Mouse (Mus musculus) embryonic facial prominence, embryonic 11.5 days (tissue): Measurements from ENCODE around the gene Retreg3. TPM values are rescaled to one million over a fixed set of nuclear protein-coding genes. Genes with fewer than 3 reads are reported as not detected.

Source experiments
- ATAC-seq: fragments of 200-750 bp; cut with Nextera tagmentation; replicated peaks from 2 replicates; pipeline ENCODE4 v1.8.0; 2017; ENCODE audit warnings: low read depth; ENCODE audit not compliant: insufficient number of reproducible peaks, low FRiP score, low TSS enrichment
- DNase-seq: peaks from one replicate; pipeline ENCODE4 v3.0.0-alpha.2; 2015; ENCODE audit warnings: low spot score
- H3K27ac ChIP-seq: fragments of 300-500 bp; sonication (generic); replicated peaks from 2 replicates; pipeline ENCODE4 v1.5.1; 2014; ENCODE audit warnings: mild to moderate bottlenecking, low read depth, low read length, control low read depth
- H3K27me3 ChIP-seq: fragments of 300-500 bp; sonication (generic); 2 replicates; pipeline ENCODE4 v1.6.1; 2014; ENCODE audit warnings: mild to moderate bottlenecking, low read length, moderate library complexity, mixed read lengths; ENCODE audit not compliant: control insufficient read depth, insufficient read depth
- H3K36me3 ChIP-seq: fragments of 300-500 bp; sonication (generic); replicated peaks from 2 replicates; pipeline ENCODE4 v1.6.1; 2014; ENCODE audit warnings: low read depth, mild to moderate bottlenecking, low read length, moderate library complexity, mixed read lengths; ENCODE audit not compliant: control insufficient read depth, insufficient read depth
- H3K4me1 ChIP-seq: fragments of 300-500 bp; sonication (generic); 2 replicates; pipeline ENCODE4 v1.6.1; 2014; ENCODE audit warnings: low read length, mixed read lengths; ENCODE audit not compliant: control insufficient read depth, insufficient read depth
- H3K4me2 ChIP-seq: fragments of 300-500 bp; sonication (generic); 2 replicates; pipeline ENCODE4 v1.6.1; 2014; ENCODE audit warnings: low read depth, mild to moderate bottlenecking, control low read depth, low read length, moderate library complexity
- H3K4me3 ChIP-seq: fragments of 300-500 bp; sonication (generic); 2 replicates; pipeline ENCODE4 v1.5.1; 2014; ENCODE audit warnings: low read depth, low read length, control low read depth
- H3K9ac ChIP-seq: fragments of 300-500 bp; sonication (generic); replicated peaks from 2 replicates; pipeline ENCODE4 v1.6.1; 2014; ENCODE audit warnings: mild to moderate bottlenecking, control low read depth, low read length
- H3K9me3 ChIP-seq: fragments of 300-500 bp; sonication (generic); replicated peaks from 2 replicates; pipeline ENCODE4 v1.6.1; 2016; ENCODE audit warnings: mild to moderate bottlenecking, low read length, inconsistent platforms, mixed read lengths; ENCODE audit not compliant: control insufficient read depth
- WGBS: fragments of 180-500 bp; shearing (Covaris S2); extraction: QIAGEN DNeasy Blood & Tissue Kit; methylation state at CpG from one replicate; pipeline ENCODE4 v1.1.7; 2014; 5-methylcytosine and 5-hydroxymethylcytosine counted together
- polyA plus RNA-seq: library from polyadenylated mRNA; unstranded; fragments of >200 nt; fragmentation: Nextera tagmentation; extraction: Ambion mirVana; gene quantifications from 2 replicates; pipeline ENCODE4 v1.2.1, GENCODE M21; 2014

The Retreg3 gene
- polyA plus RNA-seq = 10.7 and 12.7 TPM in 2 replicates

GRCm38 (mm10) chr11:101119761-101120544 lies at the start of gene Retreg3, which contains the start of gene Tubg1:
Gene Retreg3 (minus strand): TSS chr11:101119893.
Gene Tubg1 (plus strand): TSS chr11:101119938.
- Histone ChIP-seq H3K4me2 (peak within 1 kb of the TSS; percentile 92), H3K27me3 (no peaks in the 10 kb centered on the region), H3K36me3 (no peaks in the 10 kb centered on the region; the same call in 1 of the 2 replicates), H3K4me1 (peaks cover 10% of the 10 kb centered on the region), H3K9ac (peak within 1 kb of the TSS; percentile 86), H3K4me3 (peak within 1 kb of the TSS; percentile 73), H3K27ac (peak within 1 kb of the TSS; percentile 87), H3K9me3 (no peaks in the 10 kb centered on the region)
- DNase-seq (peak; percentile 100), ATAC-seq (peak; percentile 88)
- WGBS = under 1% methylated on average over 61 of the region's 61 CpGs

GRCm38 (mm10) chr11:101168301-101168980 lies 48.7 kb upstream of the Retreg3 start:
- no peak overlapping the region for H3K9ac ChIP-seq
- no peak overlapping the region; the same call in 1 of the 2 replicates for H3K4me2 ChIP-seq
- no peaks in the 10 kb centered on the region for H3K36me3 ChIP-seq
- ATAC-seq (no peak), DNase-seq (no peak)
- H3K27ac ChIP-seq = no peak overlapping the region
- H3K27me3 ChIP-seq = peaks cover 70% of the 10 kb centered on the region
- H3K4me3 ChIP-seq = no peak overlapping the region
- peaks cover 23% of the 10 kb centered on the region for H3K4me1 ChIP-seq
- WGBS = 61% methylated on average over 18 of the region's 18 CpGs
- no peaks in the 10 kb centered on the region for H3K9me3 ChIP-seq

GRCm38 (mm10) chr11:101167963-101168300 lies 48.2 kb upstream of the Retreg3 start:
- Histone ChIP-seq H3K4me3 (no peak overlapping the region), H3K4me2 (no peak overlapping the region), H3K4me1 (peaks cover 23% of the 10 kb centered on the region), H3K9me3 (no peaks in the 10 kb centered on the region), H3K9ac (no peak overlapping the region), H3K27ac (no peak overlapping the region), H3K27me3 (peaks cover 73% of the 10 kb centered on the region), H3K36me3 (no peaks in the 10 kb centered on the region)
- no peak for DNase-seq
- no peak for ATAC-seq
- WGBS = 47% methylated on average over 8 of the region's 8 CpGs

GRCm38 (mm10) chr11:101167211-101167962 lies 47.7 kb upstream of the Retreg3 start:
- Histone ChIP-seq H3K9ac (no peak overlapping the region), H3K4me2 (no peak overlapping the region), H3K27ac (no peak overlapping the region), H3K4me1 (peaks cover 22% of the 10 kb centered on the region), H3K9me3 (no peaks in the 10 kb centered on the region), H3K36me3 (no peaks in the 10 kb centered on the region), H3K27me3 (peaks cover 78% of the 10 kb centered on the region), H3K4me3 (no peak overlapping the region)
- ATAC-seq = no peak
- DNase-seq = no peak
- WGBS = 44% methylated on average over 19 of the region's 19 CpGs

- H3K9ac ChIP-seq = no peak overlapping the region
- H3K36me3 ChIP-seq = no peaks in the 10 kb centered on the region
- WGBS = 42% methylated on average over 14 of the region's 14 CpGs
Observed at GRCm38 (mm10) chr11:101166357-101166756, 46.7 kb upstream of the Retreg3 start.

GRCm38 (mm10) chr11:101164677-101165580 lies 45.2 kb upstream of the Retreg3 start:
- 8% methylated on average over 35 of the region's 35 CpGs for WGBS
- H3K27me3 ChIP-seq = peaks cover 74% of the 10 kb centered on the region
- peaks cover 11% of the 10 kb centered on the region for H3K4me1 ChIP-seq
- no peaks in the 10 kb centered on the region for H3K36me3 ChIP-seq
- H3K9me3 ChIP-seq = no peaks in the 10 kb centered on the region
- H3K4me3 ChIP-seq = 0 out of 2 replicates have a peak overlapping the region, but pooled peaks have one; percentile 29
- no peak overlapping the region for H3K9ac ChIP-seq
- ATAC-seq = no peak
- DNase-seq = peak; percentile 57
- no peak overlapping the region for H3K27ac ChIP-seq
- no peak overlapping the region for H3K4me2 ChIP-seq

More at GRCm38 (mm10) chr11:101166357-101166756, 46.7 kb upstream of the Retreg3 start:
- DNase-seq (no peak), ATAC-seq (no peak)
- Histone ChIP-seq H3K4me3 (no peak overlapping the region), H3K27ac (no peak overlapping the region), H3K27me3 (peaks cover 81% of the 10 kb centered on the region), H3K4me1 (peaks cover 19% of the 10 kb centered on the region), H3K9me3 (no peaks in the 10 kb centered on the region), H3K4me2 (no peak overlapping the region)

GRCm38 (mm10) chr11:101164351-101164665 lies 44.6 kb upstream of the Retreg3 start:
- DNase-seq = no peak
- no peaks in the 10 kb centered on the region for H3K36me3 ChIP-seq
- H3K4me1 ChIP-seq = peaks cover 9% of the 10 kb centered on the region; the same call in 1 of the 2 replicates
- H3K9ac ChIP-seq = peak overlapping the region; percentile 52
- no peaks in the 10 kb centered on the region for H3K9me3 ChIP-seq
- ATAC-seq = no peak
- under 1% methylated on average over 20 of the region's 21 CpGs for WGBS
- H3K4me3 ChIP-seq = peak overlapping the region; percentile 29
- H3K27me3 ChIP-seq = peaks cover 68% of the 10 kb centered on the region
- no peak overlapping the region for H3K27ac ChIP-seq
- H3K4me2 ChIP-seq = peak overlapping the region; percentile 69
